Mouse (Mus musculus): ENCODE results near the gene Myo1e. TPM values are rescaled to one million over a fixed set of nuclear protein-coding genes. Genes with fewer than 3 reads are reported as not detected.
A peak's percentile ranks its signal among the peaks of the same experiment; 100 is the strongest.

Myo1e gene
- polyA plus RNA-seq, 1 experiment: 9.4 TPM

DNA sequence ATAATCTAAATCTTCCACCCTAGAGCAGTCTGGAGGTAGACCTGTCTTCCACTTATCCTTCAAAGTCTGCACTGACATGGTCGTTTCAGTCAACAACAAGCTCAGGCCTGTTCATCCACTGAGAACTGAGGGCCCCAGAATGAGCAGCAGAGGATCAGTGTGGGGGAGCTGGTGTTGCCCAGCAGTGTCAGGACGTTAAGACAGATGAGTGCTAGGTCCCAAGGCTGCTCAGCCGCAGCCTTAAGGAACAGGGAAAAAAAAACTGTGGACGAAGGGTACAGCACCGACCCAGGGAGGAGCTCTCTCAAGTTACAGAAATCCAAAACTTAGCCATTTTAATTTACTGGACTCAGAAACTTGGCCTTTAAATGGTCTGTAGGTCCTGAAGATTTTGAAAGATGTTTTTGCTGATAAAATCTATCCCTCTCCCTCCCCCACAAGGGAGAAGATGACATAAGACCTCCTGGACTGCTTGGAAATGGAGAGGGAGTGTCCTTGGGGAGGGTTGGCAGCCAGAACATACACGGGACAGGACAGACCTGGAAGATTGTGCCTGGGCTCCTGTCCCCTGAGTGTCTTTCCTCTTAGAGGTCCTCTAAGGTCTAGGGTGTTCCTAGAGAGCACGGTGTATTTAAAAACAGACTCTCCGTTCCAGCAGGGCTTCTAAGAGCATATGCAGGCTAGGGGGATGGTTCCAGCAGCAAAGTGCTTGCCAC lies 118.9 kb downstream of the Myo1e start:
- H3K4me3 ChIP-seq (ENCODE audit: insufficient read depth, low read length): no peak overlapping the region
- TF ChIP-seq POLR2A (IDR thresholded peaks at IDR 0.05; ENCODE audit: extremely low read depth, insufficient read depth, low read length) (no peak), CTCF (IDR thresholded peaks at IDR 0.05; ENCODE audit: extremely low read depth, insufficient read depth, low read length) (no peak)
- no peaks in the 10 kb centered on the region; the same call in 1 of the 2 replicates for H3K4me1 ChIP-seq (ENCODE audit: control insufficient read depth, insufficient read depth, low read length)
- no peak overlapping the region for H3K27ac ChIP-seq (ENCODE audit: insufficient read depth, low read length)

DNA sequence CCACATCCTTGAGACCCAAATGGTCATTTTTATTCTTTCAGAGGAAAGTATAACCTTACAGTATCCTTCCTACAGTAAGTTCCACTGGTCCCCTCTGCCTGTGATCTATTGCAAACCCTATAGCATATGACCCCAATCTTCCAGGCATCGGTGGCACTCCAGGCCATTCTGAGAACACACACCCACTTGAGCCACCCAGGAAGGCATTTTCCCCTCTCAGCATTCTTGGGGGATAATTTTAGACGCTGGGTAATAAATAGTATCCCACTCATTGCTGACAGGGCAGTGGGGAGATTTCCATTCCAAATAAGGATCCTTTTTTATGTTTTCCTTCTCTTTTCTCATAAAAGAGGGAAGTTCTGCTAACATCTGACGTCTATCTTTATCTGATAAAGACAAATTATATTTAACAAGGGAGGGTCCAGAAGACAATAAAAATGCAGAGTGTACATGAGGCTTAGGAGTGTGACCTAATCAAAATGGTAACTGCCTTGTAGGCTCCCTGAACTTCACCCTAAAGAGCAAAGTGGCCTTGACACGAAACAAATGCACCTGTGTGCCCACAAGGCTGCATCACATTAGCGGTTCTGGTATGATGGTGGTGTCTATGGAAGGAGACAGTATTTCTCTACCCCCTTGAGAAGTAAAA lies 121.2 kb downstream of the Myo1e start:
- TF ChIP-seq CTCF (IDR thresholded peaks at IDR 0.05; ENCODE audit: extremely low read depth, insufficient read depth, low read length): no peak
- no peak for TF ChIP-seq POLR2A (IDR thresholded peaks at IDR 0.05; ENCODE audit: extremely low read depth, insufficient read depth, low read length)
- H3K4me1 ChIP-seq (ENCODE audit: control insufficient read depth, insufficient read depth, low read length): no peaks in the 10 kb centered on the region; the same call in 1 of the 2 replicates
- H3K27ac ChIP-seq (ENCODE audit: insufficient read depth, low read length): no peak overlapping the region
- H3K4me3 ChIP-seq (ENCODE audit: insufficient read depth, low read length): no peak overlapping the region

DNA sequence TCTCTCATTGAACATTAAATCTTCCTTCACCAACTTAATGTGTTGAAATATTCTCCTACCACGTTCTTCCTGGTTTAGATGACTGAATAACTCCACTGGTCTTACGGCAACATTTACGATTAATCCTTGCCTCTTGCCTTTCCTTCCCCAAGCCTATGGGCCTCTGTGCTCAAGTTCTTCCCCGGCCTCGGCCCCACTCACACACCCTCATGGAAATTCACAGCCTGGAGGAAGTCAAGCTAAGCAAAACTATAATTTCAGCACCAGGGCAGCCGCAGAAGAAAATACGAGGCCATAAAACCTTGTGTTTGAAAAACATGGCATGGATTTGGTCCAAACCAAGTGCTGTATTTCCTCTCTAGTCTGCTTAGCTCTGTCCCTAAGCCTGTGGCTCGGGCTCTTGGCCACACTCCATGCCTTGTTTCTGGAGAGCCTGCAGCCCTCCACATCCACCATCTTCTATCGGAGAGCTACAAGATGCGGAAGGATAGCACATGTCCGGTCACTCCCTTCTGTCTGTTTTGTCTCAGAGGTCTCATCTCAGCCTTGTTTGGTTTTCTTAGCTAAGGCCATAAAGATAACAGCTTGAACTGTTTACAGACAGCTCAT lies 124.7 kb downstream of the Myo1e start:
- TF ChIP-seq POLR2A (IDR thresholded peaks at IDR 0.05; ENCODE audit: extremely low read depth, insufficient read depth, low read length): no peak
- TF ChIP-seq CTCF (IDR thresholded peaks at IDR 0.05; ENCODE audit: extremely low read depth, insufficient read depth, low read length): no peak
- Histone ChIP-seq H3K4me3 (ENCODE audit: insufficient read depth, low read length) (no peak overlapping the region), H3K4me1 (ENCODE audit: control insufficient read depth, insufficient read depth, low read length) (no peaks in the 10 kb centered on the region; the same call in 1 of the 2 replicates), H3K27ac (ENCODE audit: insufficient read depth, low read length) (no peak overlapping the region)

DNA sequence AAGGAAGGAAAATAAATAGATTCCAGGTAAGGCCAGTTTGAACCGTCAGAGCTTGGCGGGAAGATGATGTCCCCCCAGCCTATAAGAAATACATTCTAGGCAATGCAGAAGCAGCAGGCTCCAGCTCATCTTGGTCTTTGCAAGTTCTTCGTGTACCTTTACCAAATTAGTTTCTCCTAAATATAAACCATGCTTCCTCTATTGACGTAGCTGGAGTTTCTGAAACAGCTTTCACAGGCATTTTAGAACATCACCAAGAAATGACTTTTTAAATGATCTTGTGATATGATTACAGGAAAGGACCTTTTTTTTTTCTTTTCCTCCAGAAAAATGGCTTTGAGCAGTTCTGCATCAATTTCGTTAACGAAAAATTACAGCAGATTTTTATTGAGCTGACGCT lies 131.2 kb downstream of the Myo1e start:
- H3K4me3 ChIP-seq (ENCODE audit: insufficient read depth, low read length): no peak overlapping the region
- H3K27ac ChIP-seq (ENCODE audit: insufficient read depth, low read length): peak overlapping the region; percentile 98
- TF ChIP-seq CTCF (IDR thresholded peaks at IDR 0.05; ENCODE audit: extremely low read depth, insufficient read depth, low read length): no peak
- no peak for TF ChIP-seq POLR2A (IDR thresholded peaks at IDR 0.05; ENCODE audit: extremely low read depth, insufficient read depth, low read length)
- H3K4me1 ChIP-seq (ENCODE audit: control insufficient read depth, insufficient read depth, low read length): peaks cover 2% of the 10 kb centered on the region; the same call in 1 of the 2 replicates

GRCm38 (mm10) chr9:70338894-70339293 lies 131.7 kb downstream of the Myo1e start:
- no peak overlapping the region for H3K4me3 ChIP-seq (ENCODE audit: insufficient read depth, low read length)
- peak overlapping the region; percentile 98 for H3K27ac ChIP-seq (ENCODE audit: insufficient read depth, low read length)
- peaks cover 2% of the 10 kb centered on the region; the same call in 1 of the 2 replicates for H3K4me1 ChIP-seq (ENCODE audit: control insufficient read depth, insufficient read depth, low read length)
- TF ChIP-seq POLR2A (IDR thresholded peaks at IDR 0.05; ENCODE audit: extremely low read depth, insufficient read depth, low read length) (no peak), CTCF (IDR thresholded peaks at IDR 0.05; ENCODE audit: extremely low read depth, insufficient read depth, low read length) (no peak)

DNA sequence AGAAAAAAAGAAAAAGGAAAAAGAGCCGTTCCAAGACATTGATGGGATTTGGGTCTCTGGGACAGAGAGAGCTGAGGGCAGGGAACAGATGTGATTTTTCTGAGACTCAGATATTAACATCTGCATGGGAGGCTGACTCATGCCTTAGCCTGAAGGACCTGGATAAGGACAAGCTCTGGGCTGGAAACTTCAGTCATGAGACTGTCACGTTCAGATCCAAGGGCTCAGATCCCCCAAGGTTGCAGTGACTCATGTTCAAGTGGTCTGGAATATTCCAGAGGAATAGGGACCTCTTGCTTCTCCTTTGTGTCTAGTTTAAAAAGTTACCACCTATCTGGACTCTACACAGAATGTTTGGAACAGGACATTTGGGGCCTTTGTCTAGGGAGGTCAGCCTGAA lies 142.1 kb downstream of the Myo1e start:
- Histone ChIP-seq H3K4me3 (ENCODE audit: insufficient read depth, low read length) (no peak overlapping the region), H3K4me1 (ENCODE audit: control insufficient read depth, insufficient read depth, low read length) (no peaks in the 10 kb centered on the region), H3K27ac (ENCODE audit: insufficient read depth, low read length) (no peak overlapping the region)
- no peak for TF ChIP-seq POLR2A (IDR thresholded peaks at IDR 0.05; ENCODE audit: extremely low read depth, insufficient read depth, low read length)
- no peak for TF ChIP-seq CTCF (IDR thresholded peaks at IDR 0.05; ENCODE audit: extremely low read depth, insufficient read depth, low read length)

DNA sequence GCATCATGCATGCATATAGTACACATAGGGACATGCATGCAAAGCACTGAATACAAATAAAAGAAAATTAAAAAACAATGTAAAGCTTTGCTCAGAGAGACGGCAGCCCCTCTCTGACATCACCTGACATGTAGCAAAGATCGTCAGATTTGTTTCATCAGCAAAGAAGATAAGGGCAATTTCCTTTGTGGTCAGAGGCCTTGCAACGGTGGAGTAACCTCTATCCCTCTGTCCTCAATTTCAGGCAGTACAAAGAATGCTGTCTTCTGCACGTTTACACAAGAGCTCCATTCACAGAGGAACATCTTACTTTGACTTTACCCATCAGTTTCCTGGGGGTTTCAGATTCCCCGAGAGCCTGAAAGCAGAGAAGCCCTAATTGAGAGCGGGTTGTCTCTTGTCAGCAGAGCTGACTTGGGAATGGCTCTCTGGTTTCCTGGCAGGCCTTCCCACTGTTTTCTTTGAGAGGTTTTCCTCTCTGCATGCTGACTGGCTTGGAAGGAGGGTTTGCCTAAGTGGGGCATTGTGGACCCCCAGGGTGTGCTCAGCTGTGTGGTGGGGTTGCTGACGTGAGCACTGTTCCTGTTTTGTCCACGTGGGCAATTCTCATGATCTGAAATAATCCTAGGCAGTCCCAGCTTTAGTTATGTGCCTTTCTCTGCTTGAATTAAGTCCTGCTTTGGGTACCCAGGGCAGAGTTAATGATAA lies 144.6 kb downstream of the Myo1e start:
- Histone ChIP-seq H3K27ac (ENCODE audit: insufficient read depth, low read length) (no peak overlapping the region), H3K4me1 (ENCODE audit: control insufficient read depth, insufficient read depth, low read length) (no peaks in the 10 kb centered on the region), H3K4me3 (ENCODE audit: insufficient read depth, low read length) (no peak overlapping the region)
- TF ChIP-seq CTCF (IDR thresholded peaks at IDR 0.05; ENCODE audit: extremely low read depth, insufficient read depth, low read length) (no peak), POLR2A (IDR thresholded peaks at IDR 0.05; ENCODE audit: extremely low read depth, insufficient read depth, low read length) (no peak)

- H3K4me1 ChIP-seq (ENCODE audit: control insufficient read depth, insufficient read depth, low read length): no peaks in the 10 kb centered on the region
- TF ChIP-seq CTCF (IDR thresholded peaks at IDR 0.05; ENCODE audit: extremely low read depth, insufficient read depth, low read length) (no peak), POLR2A (IDR thresholded peaks at IDR 0.05; ENCODE audit: extremely low read depth, insufficient read depth, low read length) (no peak)
- no peak overlapping the region for H3K4me3 ChIP-seq (ENCODE audit: insufficient read depth, low read length)
- H3K27ac ChIP-seq (ENCODE audit: insufficient read depth, low read length): no peak overlapping the region
Observed at GRCm38 (mm10) chr9:70356254-70356653, 149.1 kb downstream of the Myo1e start.

DNA sequence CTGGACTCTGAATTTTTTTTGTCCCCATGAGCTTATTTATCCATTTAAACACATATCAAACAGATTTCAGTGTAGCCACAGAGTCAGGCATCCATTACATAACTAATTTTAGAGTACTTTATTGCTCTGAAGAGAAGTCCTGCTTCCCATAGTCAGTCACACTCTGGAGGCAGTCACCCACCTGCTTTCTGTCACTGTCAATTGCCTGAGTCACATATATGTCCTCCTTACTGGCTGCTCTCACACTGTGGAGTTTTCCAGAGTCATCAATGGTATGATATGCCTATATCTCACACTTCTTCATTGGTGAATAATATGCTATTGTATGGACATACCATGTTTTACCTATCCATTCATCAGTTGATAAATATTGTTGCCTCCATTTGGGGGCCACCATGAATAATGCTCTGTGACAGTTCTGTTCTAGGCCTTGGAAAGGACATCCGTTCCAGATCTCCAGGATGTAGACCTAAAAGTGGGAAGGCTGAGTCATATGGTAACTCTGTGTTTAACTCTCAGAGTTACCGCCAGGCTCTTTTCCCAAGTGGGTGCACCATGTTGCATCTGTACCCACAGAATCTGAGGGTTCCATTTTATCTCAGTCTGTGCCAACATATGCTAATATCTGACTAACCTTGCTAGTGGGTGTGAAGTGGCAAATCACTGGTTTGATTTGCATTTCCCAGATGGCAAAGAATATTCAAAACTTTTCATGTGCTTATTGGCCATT lies 152.4 kb downstream of the Myo1e start:
- TF ChIP-seq POLR2A (IDR thresholded peaks at IDR 0.05; ENCODE audit: extremely low read depth, insufficient read depth, low read length): no peak
- TF ChIP-seq CTCF (IDR thresholded peaks at IDR 0.05; ENCODE audit: extremely low read depth, insufficient read depth, low read length): no peak
- peak overlapping the region; percentile 53; the same call in 1 of the 2 replicates for H3K27ac ChIP-seq (ENCODE audit: insufficient read depth, low read length)
- no peak overlapping the region for H3K4me3 ChIP-seq (ENCODE audit: insufficient read depth, low read length)
- no peaks in the 10 kb centered on the region for H3K4me1 ChIP-seq (ENCODE audit: control insufficient read depth, insufficient read depth, low read length)
